Mouse (Mus musculus) yolk sac, embryonic 10.5 days (tissue): ENCODE measurements at regions not wholly inside any gene's neighbourhood (a gene's known extent, or its start where the extent isn't known, plus 50 kb on each side); places are given as distances from the start of the nearest gene placed in this dataset.

Source experiments
- DNase-seq: peaks from one replicate; pipeline ENCODE4 v3.0.0-alpha.2; 2017; ENCODE audit warnings: low spot score

GRCm38 (mm10) chr11:37306656-37307055, 70.9 kb upstream of the Tenm2 start:
- DNase-seq: no peak
